14 mouse cellular contexts compared by ENCODE assay signal in genomic region chr2:71938716-71939393, GRCm38 (mm10). TPM values are rescaled to one million over a fixed set of nuclear protein-coding genes. Genes with fewer than 3 reads are reported as not detected.
A peak's percentile ranks its signal among the peaks of the same experiment; 100 is the strongest.
DNase-seq lines count a peak whose midpoint lies in the region; TF ChIP-seq lines count a peak whose summit lies in the region.
"Had no signal": no experiment of that assay in that cellular context is flagged by ENCODE, and none has a peak within 500 bp of the region (broad histone marks: within the 10 kb centered on the region; RNA-seq: fewer than 3 reads in every experiment).

No protein-coding gene starts in this region.

- WGBS in cerebellum, adult 2 months, result 58% methylated on average over 6 of the region's 6 CpGs

- DNase-seq in layer of hippocampus, adult 2 months (ENCODE audit: low spot score in 2 of 2), result peak in 1 of 2 experiments; percentile 35
- no peak for DNase-seq in layer of hippocampus, adult 8-10 months (ENCODE audit: low spot score in 2 of 2)
- peak; percentile 8 to 44 for DNase-seq in gastrocnemius, adult 8-10 months (ENCODE audit: low spot score in 2 of 2)
- DNase-seq in skeletal muscle tissue, adult 2 months (ENCODE audit: low read depth, low spot score), result peak; percentile 82
- DNase-seq in lung, adult 18-20 months, result no peak
- DNase-seq in cerebellum, adult 2 months, result no peak
- DNase-seq: adrenal gland, postnatal 25 days; cerebellum, adult 11-12 months; kidney, adult 11 months; lung, postnatal 36 days; thymus, postnatal 36 days had no signal

- no peak overlapping the region for H3K4me3 ChIP-seq in layer of hippocampus, adult 2 months
- H3K4me3 ChIP-seq in bone marrow macrophage, adult 2 months (ENCODE audit: insufficient read depth, low read length), result no peak overlapping the region
- H3K4me3 ChIP-seq in cerebellum, adult 2 months (replicated peaks; ENCODE audit: insufficient read depth, low read depth, low read length), result no peak overlapping the region
- H3K4me3 ChIP-seq: hindbrain, embryonic 13.5 days had no signal

- peak overlapping the region; percentile 25; the same call in 1 of the 2 replicates for H3K27ac ChIP-seq in layer of hippocampus, adult 2 months
- peak overlapping the region; percentile 65 for H3K27ac ChIP-seq in bone marrow macrophage, adult 2 months (ENCODE audit: insufficient read depth, low read depth, low read length)
- H3K27ac ChIP-seq in cerebellum, adult 2 months (ENCODE audit: insufficient read depth, low read length), result no peak overlapping the region
- H3K27ac ChIP-seq: hindbrain, embryonic 13.5 days; liver, embryonic 14.5 days had no signal

- no peak for TF ChIP-seq POLR2A in bone marrow macrophage, adult 2 months (IDR thresholded peaks at IDR 0.05; ENCODE audit: borderline replicate concordance, low read depth, low read length)
- TF ChIP-seq POLR2A in cerebellum, adult 2 months (IDR thresholded peaks at IDR 0.05; ENCODE audit: borderline replicate concordance, insufficient read depth, low read length), result no peak

- peaks cover 7% of the 10 kb centered on the region for H3K4me1 ChIP-seq in bone marrow macrophage, adult 2 months (ENCODE audit: control insufficient read depth, insufficient read depth, low read length)
- no peaks in the 10 kb centered on the region for H3K4me1 ChIP-seq in cerebellum, adult 2 months (ENCODE audit: control insufficient read depth, insufficient read depth, low read length)

- no peaks in the 10 kb centered on the region for H3K27me3 ChIP-seq in cerebellum, adult 2 months (ENCODE audit: control insufficient read depth, insufficient read depth, low read length)
- H3K27me3 ChIP-seq: hindbrain, embryonic 13.5 days had no signal

- TF ChIP-seq CTCF in layer of hippocampus, adult 2 months (conservative IDR thresholded peaks at IDR 0.05), result no peak
- no peak for TF ChIP-seq CTCF in bone marrow macrophage, adult 2 months (IDR thresholded peaks at IDR 0.05; ENCODE audit: low read depth, low read length)
- TF ChIP-seq CTCF in cerebellum, adult 2 months (IDR thresholded peaks at IDR 0.05; ENCODE audit: borderline replicate concordance, insufficient read depth, low read depth, low read length), result no peak

RNA-seq across cellular contexts. Expression of gene Rapgef4, which starts 42.2 kb away (rescaled TPM):
- total RNA-seq in layer of hippocampus, adult 2 months (2021), result 100 to 1,000 TPM; 381 TPM
- total RNA-seq in layer of hippocampus, adult 8-10 months (2022), result 100 to 1,000 TPM; 363 to 430 (median 401) TPM
- polyA plus RNA-seq in bone marrow macrophage, adult 2 months (2012; ENCODE audit: insufficient read depth, insufficient read length, missing spikeins), result not detected in 2 replicates
- total RNA-seq in gastrocnemius, adult 8-10 months (2022), result 1 to 10 TPM in 3 of 4 experiments, under 1 TPM in 1; 0.74 to 2.7 (median 2.0) TPM
- polyA plus RNA-seq in cerebellum, adult 2 months (2012; rRNA removed), result 192 and 200 TPM in 2 replicates

Comparison
In these comparisons a context has a peak if more than half of its experiments do, and no peak if none do; other contexts are left out.
1. DNase-seq: peak in gastrocnemius, adult 8-10 months (2 of 2) and skeletal muscle tissue, adult 2 months (single experiment); none in layer of hippocampus, adult 8-10 months (0 of 2), lung, adult 18-20 months (0 of 2) and cerebellum, adult 2 months (0 of 2).
2. RNA of gene Rapgef4, which starts 42.2 kb away (total RNA-seq): 363 to 430 TPM in layer of hippocampus, adult 8-10 months and 381 TPM in layer of hippocampus, adult 2 months; 0.74 to 2.7 TPM in gastrocnemius, adult 8-10 months; every median in the first group is over 10 times any median in the second.